Mouse (Mus musculus): Measurements from ENCODE around the gene Calhm6.

GRCm38 (mm10) chr10:34095147-34095546, 32.6 kb downstream of the Calhm6 start:
- TF ChIP-seq EP300 (IDR thresholded peaks at IDR 0.05; ENCODE audit: low read depth) (no peak), CTCF (IDR thresholded peaks at IDR 0.05; ENCODE audit: low read depth) (no peak)

Data from liver, postnatal 0 days (tissue).